Mouse (Mus musculus): ENCODE measurements around the gene Hephl1. TPM values are rescaled to one million over a fixed set of nuclear protein-coding genes. Genes with fewer than 3 reads are reported as not detected.

The Hephl1 gene
- polyA plus RNA-seq, 1 experiment from 2014 or later, result not detected

Other genes with a start within 250 kb of the Hephl1 start
- gene Izumo1r, start 208.2 kb downstream of the Hephl1 start, polyA plus RNA-seq (2014; fragmentation: Nextera tagmentation; extraction: Ambion mirVana), result not detected in 2 replicates
- 24.9 and 26.1 TPM in 2 replicates for gene Panx1, start 66.6 kb downstream of the Hephl1 start, polyA plus RNA-seq (2014; fragmentation: Nextera tagmentation; extraction: Ambion mirVana)
- gene Vstm5, start 126.9 kb upstream of the Hephl1 start, polyA plus RNA-seq (2014; fragmentation: Nextera tagmentation; extraction: Ambion mirVana), result 2.5 and 3.0 TPM in 2 replicates
- gene Med17, start 167.8 kb upstream of the Hephl1 start, polyA plus RNA-seq (2014; fragmentation: Nextera tagmentation; extraction: Ambion mirVana), result 20.5 and 25.8 TPM in 2 replicates
- 42.5 and 48.4 TPM in 2 replicates for gene Taf1d, start 194.1 kb upstream of the Hephl1 start, polyA plus RNA-seq (2014; fragmentation: Nextera tagmentation; extraction: Ambion mirVana)
- gene 4931406C07Rik, start 194.3 kb upstream of the Hephl1 start, polyA plus RNA-seq (2014; fragmentation: Nextera tagmentation; extraction: Ambion mirVana), result 5.7 and 6.7 TPM in 2 replicates
- gene Cep295, start 245.7 kb upstream of the Hephl1 start, polyA plus RNA-seq (2014; fragmentation: Nextera tagmentation; extraction: Ambion mirVana), result 11.9 and 12.9 TPM in 2 replicates